Mouse (Mus musculus) forebrain, embryonic 13.5 days (tissue): ENCODE data around the gene Kif17. TPM values are rescaled to one million over a fixed set of nuclear protein-coding genes. Genes with fewer than 3 reads are reported as not detected.

Experiments used
- ATAC-seq: fragments of 200-750 bp; cut with Nextera tagmentation; 2 replicates; pipeline ENCODE4 v1.8.0; 2017
- H3K27ac ChIP-seq: fragments of 300-500 bp; sonication (generic); 2 replicates; pipeline ENCODE4 v1.5.1; 2015; ENCODE audit warnings: inconsistent platforms, mild to moderate bottlenecking, moderate library complexity
- H3K27me3 ChIP-seq: fragments of 300-500 bp; sonication (generic); 2 replicates; pipeline ENCODE4 v1.6.1; 2015; ENCODE audit warnings: mild to moderate bottlenecking, inconsistent platforms
- H3K36me3 ChIP-seq: fragments of 300-500 bp; sonication (generic); 2 replicates; pipeline ENCODE4 v1.6.1; 2015; ENCODE audit warnings: mild to moderate bottlenecking, inconsistent platforms; ENCODE audit not compliant: poor library complexity, severe bottlenecking
- H3K4me1 ChIP-seq: fragments of 300-500 bp; sonication (generic); 2 replicates; pipeline ENCODE4 v1.6.1; 2015; ENCODE audit warnings: inconsistent platforms
- H3K4me2 ChIP-seq: fragments of 300-500 bp; sonication (generic); 2 replicates; pipeline ENCODE4 v1.6.1; 2015; ENCODE audit warnings: inconsistent platforms, mild to moderate bottlenecking, moderate library complexity
- H3K4me3 ChIP-seq: fragments of 300-500 bp; sonication (generic); 2 replicates; pipeline ENCODE4 v1.5.1; 2015; ENCODE audit warnings: mild to moderate bottlenecking, inconsistent platforms
- H3K9ac ChIP-seq: fragments of 300-500 bp; sonication (generic); 2 replicates; pipeline ENCODE4 v1.6.1; 2015; ENCODE audit warnings: mild to moderate bottlenecking, inconsistent platforms
- H3K9me3 ChIP-seq: fragments of 300-500 bp; sonication (generic); replicated peaks from 2 replicates; pipeline ENCODE4 v1.6.1; 2016; ENCODE audit warnings: inconsistent platforms
- WGBS: fragments of 180-500 bp; shearing (Covaris S2); methylation state at CpG from one replicate; pipeline ENCODE4 v1.1.7; 2015; 5-methylcytosine and 5-hydroxymethylcytosine counted together
- polyA plus RNA-seq: library from polyadenylated mRNA; unstranded; fragments of >200 nt; fragmentation: Nextera tagmentation; extraction: Ambion mirVana; gene quantifications from 2 replicates; pipeline ENCODE4 v1.2.1, GENCODE M21; 2015

Kif17 gene
- polyA plus RNA-seq, 1 experiment from 2014 or later: 0.59 TPM

DNA sequence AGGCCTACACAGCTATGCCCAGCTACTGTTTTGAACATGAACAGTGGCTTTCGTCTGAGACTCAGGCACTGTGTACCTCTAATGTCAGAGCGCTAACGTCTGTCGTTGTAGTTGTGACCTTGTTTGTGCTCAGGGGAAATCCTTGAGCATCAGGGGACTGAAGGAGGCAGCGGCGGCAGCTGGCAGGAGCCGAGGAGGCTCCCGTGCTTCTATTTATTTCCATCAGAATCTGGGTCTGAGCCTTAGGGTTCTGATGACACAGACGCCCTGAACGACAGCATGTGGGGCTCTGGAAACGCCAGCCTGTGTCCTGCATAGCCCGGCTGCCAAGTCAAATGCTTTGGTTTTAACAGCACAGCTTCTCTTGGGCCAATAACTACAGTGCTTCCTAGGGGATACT is 84.8 kb downstream of the Kif17 start:
- no peak overlapping the region for H3K9ac ChIP-seq

DNA sequence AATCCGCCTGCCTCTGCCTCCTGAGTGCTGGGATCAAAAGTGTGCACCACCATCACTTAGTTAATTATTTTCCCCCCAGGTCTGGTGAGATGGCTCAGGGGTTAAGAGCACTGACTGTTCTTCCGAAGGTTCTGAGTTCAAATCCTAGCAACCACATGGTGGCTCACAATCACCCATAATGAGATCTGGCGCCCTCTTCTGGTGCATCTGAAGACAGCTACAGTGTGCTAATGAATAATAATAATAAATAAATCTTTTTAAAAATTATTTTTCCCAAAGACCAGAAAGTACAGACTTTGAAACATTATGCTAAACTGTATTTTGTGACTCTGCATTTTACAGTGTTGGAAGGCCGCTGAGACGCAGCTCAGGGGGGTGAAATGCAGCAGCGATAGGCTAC is 85.4 kb downstream of the Kif17 start:
- ATAC-seq: no peak
- Histone ChIP-seq H3K9me3 (no peaks in the 10 kb centered on the region), H3K4me2 (no peak overlapping the region), H3K4me3 (no peak overlapping the region), H3K27ac (no peak overlapping the region), H3K27me3 (peaks cover 10% of the 10 kb centered on the region), H3K9ac (no peak overlapping the region), H3K4me1 (no peaks in the 10 kb centered on the region), H3K36me3 (no peaks in the 10 kb centered on the region)
- WGBS: 91% methylated on average over 6 of the region's 6 CpGs

More for the DNA sequence above, 84.8 kb downstream of the Kif17 start:
- Histone ChIP-seq H3K27me3 (peaks cover 16% of the 10 kb centered on the region), H3K4me2 (no peak overlapping the region), H3K9me3 (no peaks in the 10 kb centered on the region), H3K27ac (no peak overlapping the region), H3K4me3 (no peak overlapping the region), H3K36me3 (no peaks in the 10 kb centered on the region), H3K4me1 (no peaks in the 10 kb centered on the region)
- ATAC-seq: no peak
- WGBS: 85% methylated on average over 12 of the region's 12 CpGs

DNA sequence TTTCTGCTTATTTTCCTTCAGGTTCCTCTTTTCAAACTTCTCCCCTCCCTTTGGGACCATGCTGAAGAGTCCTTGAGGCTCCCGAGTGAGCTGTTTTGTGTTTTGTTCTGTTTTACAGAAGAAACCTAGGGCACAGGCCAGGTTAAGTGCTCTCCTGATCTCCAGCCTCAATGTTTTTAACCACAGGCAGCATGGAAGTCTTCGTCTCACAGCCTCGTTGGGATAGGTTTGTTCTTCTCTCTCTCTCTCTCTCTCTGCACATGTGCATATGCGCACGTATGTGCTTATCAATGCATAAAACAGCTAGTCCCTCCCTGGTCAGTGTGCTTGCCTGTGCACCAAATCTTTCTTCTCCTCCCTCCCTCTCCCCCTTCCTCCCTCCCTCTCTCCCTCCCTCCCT is 86.6 kb downstream of the Kif17 start:
- H3K27ac ChIP-seq: no peak overlapping the region
- H3K9ac ChIP-seq: no peak overlapping the region
- H3K36me3 ChIP-seq: no peaks in the 10 kb centered on the region
- 75% methylated on average over 5 of the region's 5 CpGs for WGBS
- H3K4me2 ChIP-seq: no peak overlapping the region
- H3K27me3 ChIP-seq: no peaks in the 10 kb centered on the region
- no peak overlapping the region for H3K4me3 ChIP-seq
- H3K4me1 ChIP-seq: no peaks in the 10 kb centered on the region
- no peak for ATAC-seq
- no peaks in the 10 kb centered on the region for H3K9me3 ChIP-seq

DNA sequence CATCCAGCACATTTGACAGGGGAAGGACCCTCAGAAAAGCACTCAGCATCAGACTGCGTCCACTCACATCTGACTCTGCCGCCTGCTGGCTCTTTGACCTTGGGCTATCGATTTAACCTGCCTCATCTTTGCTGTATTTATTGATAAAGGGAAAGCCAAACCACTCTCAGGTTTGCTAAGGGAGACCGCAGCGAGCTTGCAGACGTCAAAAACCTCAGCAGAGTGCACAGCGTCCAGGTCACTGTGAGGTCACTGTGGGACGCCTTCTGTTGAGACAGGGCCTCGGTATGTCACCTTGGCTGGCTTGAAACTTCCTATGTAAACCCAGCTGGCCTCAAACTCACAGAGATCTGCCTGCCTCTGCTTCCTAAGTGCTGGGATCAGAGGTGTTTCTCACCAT is 87.1 kb downstream of the Kif17 start:
- Histone ChIP-seq H3K4me1 (no peaks in the 10 kb centered on the region), H3K36me3 (no peaks in the 10 kb centered on the region), H3K9ac (no peak overlapping the region), H3K4me2 (no peak overlapping the region), H3K27ac (no peak overlapping the region), H3K27me3 (no peaks in the 10 kb centered on the region), H3K9me3 (no peaks in the 10 kb centered on the region), H3K4me3 (no peak overlapping the region)
- 82% methylated on average over 9 of the region's 9 CpGs for whole genome bisulfite sequencing
- ATAC-seq: no peak

DNA sequence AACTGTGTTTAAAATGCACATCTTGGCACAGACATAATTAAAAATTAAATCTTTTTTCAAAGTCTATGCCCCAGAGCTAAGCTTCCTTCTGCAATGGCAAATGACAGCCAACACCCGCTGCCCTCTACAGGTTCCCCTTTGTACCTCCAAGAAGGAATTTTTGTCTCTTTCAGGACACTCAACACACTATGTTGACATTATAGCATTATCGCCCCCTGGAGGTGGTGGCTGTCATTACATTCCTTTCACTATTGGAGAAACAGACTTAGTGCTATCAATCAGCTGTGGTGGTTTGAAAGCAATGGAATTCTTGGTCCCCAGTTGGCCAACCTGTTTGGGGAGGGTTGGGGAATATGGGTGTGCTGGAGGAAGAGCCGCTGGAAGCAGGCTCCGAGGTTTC is 89.7 kb downstream of the Kif17 start:
- Histone ChIP-seq H3K4me3 (no peak overlapping the region), H3K36me3 (no peaks in the 10 kb centered on the region), H3K4me1 (no peaks in the 10 kb centered on the region), H3K4me2 (no peak overlapping the region), H3K27ac (no peak overlapping the region), H3K9me3 (no peaks in the 10 kb centered on the region), H3K27me3 (no peaks in the 10 kb centered on the region), H3K9ac (no peak overlapping the region)
- no peak for ATAC-seq
- 28% methylated on average over 4 of the region's 4 CpGs for WGBS

DNA sequence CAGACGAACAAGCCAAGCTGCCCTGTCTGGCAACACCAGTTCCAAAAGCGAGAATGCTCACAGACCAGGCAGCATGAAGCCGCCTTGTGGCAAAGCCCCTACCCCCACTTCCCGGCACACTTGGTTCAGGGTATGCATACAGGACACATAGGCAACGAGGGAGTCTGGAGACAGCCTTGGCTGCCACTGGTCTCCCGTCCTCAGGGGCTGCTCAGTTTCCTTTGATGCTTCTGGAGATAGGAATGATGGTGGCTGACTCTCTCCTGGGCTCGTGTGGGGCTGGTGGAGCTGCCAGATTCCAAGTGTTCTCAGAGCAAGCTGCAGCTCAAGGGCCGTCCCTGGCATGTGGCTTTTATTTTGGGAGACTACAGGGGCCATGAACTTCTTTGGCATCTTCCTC is 91.2 kb downstream of the Kif17 start:
- Histone ChIP-seq H3K27me3 (no peaks in the 10 kb centered on the region), H3K4me3 (no peak overlapping the region), H3K27ac (no peak overlapping the region), H3K4me1 (no peaks in the 10 kb centered on the region), H3K9ac (no peak overlapping the region), H3K9me3 (no peaks in the 10 kb centered on the region), H3K36me3 (no peaks in the 10 kb centered on the region), H3K4me2 (no peak overlapping the region)
- WGBS: 71% methylated on average over 8 of the region's 8 CpGs
- no peak for ATAC-seq

DNA sequence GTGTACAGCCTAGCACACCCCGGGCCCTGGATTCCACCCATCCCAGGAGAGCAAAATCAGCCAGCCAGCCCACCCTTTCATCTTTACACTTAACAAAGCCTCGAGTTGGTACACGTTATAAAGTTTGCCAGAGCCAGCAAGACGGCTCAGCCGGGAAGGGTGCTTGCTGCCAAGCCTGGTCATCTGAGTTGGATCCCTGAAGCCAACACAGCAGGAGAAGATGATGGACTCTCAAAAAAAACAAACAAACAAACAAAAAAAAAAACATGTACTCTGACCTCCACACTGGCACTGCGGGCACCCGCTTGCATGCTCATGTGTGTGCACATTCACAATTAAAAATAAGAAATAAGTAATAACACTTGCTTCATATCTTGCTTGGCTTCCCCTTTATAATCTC is 91.8 kb downstream of the Kif17 start:
- ATAC-seq: no peak
- H3K27me3 ChIP-seq: no peaks in the 10 kb centered on the region
- no peak overlapping the region for H3K9ac ChIP-seq
- H3K4me1 ChIP-seq: no peaks in the 10 kb centered on the region
- H3K27ac ChIP-seq: no peak overlapping the region
- no peak overlapping the region for H3K4me2 ChIP-seq
- WGBS: 72% methylated on average over 7 of the region's 7 CpGs
- no peaks in the 10 kb centered on the region for H3K36me3 ChIP-seq
- no peak overlapping the region for H3K4me3 ChIP-seq
- no peaks in the 10 kb centered on the region for H3K9me3 ChIP-seq

DNA sequence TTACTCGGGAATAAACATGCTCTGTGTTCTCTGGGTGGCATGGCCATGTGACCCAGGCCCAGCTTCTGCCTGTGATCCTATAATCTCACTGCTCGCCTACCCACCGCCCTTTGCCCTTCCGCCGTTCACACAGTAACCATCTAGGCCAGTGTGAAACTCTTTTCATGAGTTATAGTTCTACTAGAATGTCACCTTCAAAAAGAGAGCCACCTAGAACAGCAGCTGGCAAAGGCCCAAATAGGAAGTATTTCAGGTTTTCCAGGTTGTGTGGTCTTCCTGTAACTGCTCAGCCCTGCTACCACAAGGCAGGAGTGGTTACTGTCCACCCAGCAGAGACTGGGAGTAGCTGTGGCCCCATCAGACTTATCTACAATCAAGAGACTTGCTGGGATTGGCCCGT is 92.5 kb downstream of the Kif17 start:
- no peaks in the 10 kb centered on the region for H3K9me3 ChIP-seq
- no peak overlapping the region for H3K4me2 ChIP-seq
- ATAC-seq: no peak
- H3K4me1 ChIP-seq: no peaks in the 10 kb centered on the region
- H3K9ac ChIP-seq: no peak overlapping the region
- no peaks in the 10 kb centered on the region for H3K27me3 ChIP-seq
- no peak overlapping the region for H3K4me3 ChIP-seq
- H3K27ac ChIP-seq: no peak overlapping the region
- H3K36me3 ChIP-seq: no peaks in the 10 kb centered on the region
- WGBS: 86% methylated on average over 6 of the region's 6 CpGs

DNA sequence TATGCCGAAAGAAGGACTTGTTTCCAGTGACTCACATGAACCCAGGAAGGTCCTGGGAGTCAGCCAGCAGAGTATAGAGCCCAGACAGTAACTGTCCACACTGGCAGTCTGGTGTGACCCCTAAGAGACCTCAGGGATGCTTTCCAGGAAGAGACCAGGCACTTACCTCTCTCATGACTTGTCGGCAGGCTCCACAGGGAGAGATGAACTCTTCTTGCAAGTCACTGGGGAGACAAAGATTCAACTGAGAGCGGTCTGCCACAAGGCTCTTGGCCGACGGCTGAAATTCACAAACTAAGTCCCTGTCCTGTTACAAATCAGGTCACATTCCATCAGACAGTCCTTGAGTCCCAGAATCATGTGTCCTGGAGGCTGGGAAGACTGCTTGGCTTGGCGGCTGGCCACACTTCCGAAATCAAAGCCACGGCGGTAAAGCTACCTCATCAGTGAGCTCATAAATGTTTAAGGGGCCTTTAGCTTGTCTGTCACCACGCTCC is 93.2 kb downstream of the Kif17 start:
- 77% methylated on average over 10 of the region's 10 CpGs for WGBS
- Histone ChIP-seq H3K9me3 (no peaks in the 10 kb centered on the region), H3K9ac (no peak overlapping the region), H3K4me1 (no peaks in the 10 kb centered on the region), H3K36me3 (no peaks in the 10 kb centered on the region), H3K27me3 (no peaks in the 10 kb centered on the region), H3K4me2 (no peak overlapping the region), H3K4me3 (no peak overlapping the region), H3K27ac (no peak overlapping the region)
- no peak for ATAC-seq

DNA sequence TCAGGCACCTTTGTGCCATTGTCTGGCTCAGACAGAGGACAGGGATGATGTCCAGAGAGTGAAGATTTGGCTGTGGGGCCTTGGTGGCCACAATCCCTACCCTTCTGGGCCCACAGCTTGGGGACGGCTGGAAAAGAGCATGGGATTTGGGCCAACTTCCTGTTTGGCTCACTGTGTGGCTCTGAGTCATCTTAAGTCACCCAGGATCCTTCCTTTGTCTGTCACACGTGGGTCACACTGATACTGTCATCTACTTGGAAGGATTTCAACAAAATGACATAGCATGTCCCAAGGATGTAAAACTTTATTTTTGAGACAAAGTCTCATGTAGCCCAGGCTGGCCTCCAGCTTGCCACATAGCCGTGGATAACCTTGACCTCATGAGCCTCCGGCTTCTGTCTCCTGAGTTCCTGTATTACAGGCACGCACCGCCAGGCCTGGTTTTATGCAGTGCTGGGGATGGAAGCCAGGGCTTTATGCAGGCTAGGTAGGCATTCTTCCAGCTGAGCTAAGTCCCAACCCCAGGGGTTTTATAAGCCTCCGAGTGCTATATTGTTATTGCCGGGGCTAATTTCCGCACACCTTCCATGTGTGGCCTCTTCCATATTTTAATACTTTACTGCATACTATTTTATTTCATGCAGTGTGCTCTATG is 94.8 kb downstream of the Kif17 start:
- WGBS: 81% methylated on average over 9 of the region's 9 CpGs

DNA sequence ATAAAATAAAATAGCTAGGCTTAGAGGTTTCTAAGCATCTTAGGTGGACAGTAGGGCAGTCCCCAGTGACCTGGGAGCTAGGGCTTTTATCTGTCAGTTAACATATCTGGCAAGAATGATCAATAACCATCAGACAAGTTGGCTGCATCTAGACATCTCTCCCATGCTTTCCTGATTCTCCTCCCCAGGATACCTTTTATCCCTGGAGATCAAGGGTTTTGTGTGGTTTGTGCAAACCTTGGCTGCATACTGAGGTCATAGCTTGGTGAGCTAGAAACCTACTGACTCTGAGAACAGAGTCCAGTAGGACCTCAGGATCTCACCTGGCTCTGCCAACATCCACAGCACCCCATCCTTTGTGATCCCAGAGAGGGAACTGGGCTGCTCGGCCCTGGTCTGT is 97.0 kb downstream of the Kif17 start:
- WGBS: 79% methylated on average over 1 of the region's 1 CpGs
- Histone ChIP-seq H3K4me1 (no peaks in the 10 kb centered on the region), H3K36me3 (no peaks in the 10 kb centered on the region), H3K27me3 (no peaks in the 10 kb centered on the region), H3K9me3 (peaks cover 3% of the 10 kb centered on the region; the same call in 1 of the 2 replicates), H3K4me2 (no peak overlapping the region), H3K4me3 (no peak overlapping the region), H3K9ac (no peak overlapping the region), H3K27ac (no peak overlapping the region)
- no peak for ATAC-seq

More for the DNA sequence above, 94.8 kb downstream of the Kif17 start:
- Histone ChIP-seq H3K36me3 (no peaks in the 10 kb centered on the region), H3K4me1 (no peaks in the 10 kb centered on the region), H3K9me3 (no peaks in the 10 kb centered on the region), H3K9ac (no peak overlapping the region), H3K4me2 (no peak overlapping the region), H3K27me3 (no peaks in the 10 kb centered on the region), H3K4me3 (no peak overlapping the region), H3K27ac (no peak overlapping the region)
- ATAC-seq: no peak

DNA sequence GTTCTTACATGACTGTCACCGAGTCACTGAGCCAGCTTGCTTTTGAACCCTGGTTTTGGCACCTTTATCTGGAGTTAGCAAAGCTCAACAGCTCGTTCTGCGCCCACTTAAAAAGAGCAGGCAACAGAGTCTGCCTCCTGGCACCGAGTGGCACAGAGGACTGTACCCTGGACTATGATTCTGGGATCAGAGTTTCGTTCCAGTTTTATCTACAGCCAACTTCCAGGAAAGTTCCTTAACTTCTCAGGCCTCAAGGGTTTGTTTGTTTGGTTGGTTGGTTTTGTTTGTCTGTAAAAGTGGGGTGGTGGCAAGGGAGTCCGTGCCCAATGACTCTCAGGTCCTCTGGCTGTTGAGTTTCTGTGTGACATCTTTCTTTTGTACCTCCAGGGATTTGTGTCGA is 98.5 kb downstream of the Kif17 start:
- peaks cover 3% of the 10 kb centered on the region; the same call in 1 of the 2 replicates for H3K9me3 ChIP-seq
- no peak overlapping the region for H3K9ac ChIP-seq
- WGBS: 76% methylated on average over 7 of the region's 7 CpGs
- H3K4me3 ChIP-seq: no peak overlapping the region
- no peak for ATAC-seq
- no peak overlapping the region for H3K4me2 ChIP-seq
- no peaks in the 10 kb centered on the region for H3K36me3 ChIP-seq
- H3K4me1 ChIP-seq: no peaks in the 10 kb centered on the region
- H3K27me3 ChIP-seq: no peaks in the 10 kb centered on the region
- no peak overlapping the region for H3K27ac ChIP-seq
